Mouse (Mus musculus) kidney, postnatal 0 days (tissue): ENCODE measurements around the gene Gucy1a1. TPM values are rescaled to one million over a fixed set of nuclear protein-coding genes. Genes with fewer than 3 reads are reported as not detected.

Source experiments
- ATAC-seq: fragments of 200-750 bp; cut with Nextera tagmentation; replicated peaks from 2 replicates; pipeline ENCODE4 v1.8.0; 2017; ENCODE audit warnings: low read depth, moderate number of reproducible peaks, moderate TSS enrichment, moderate library complexity; ENCODE audit not compliant: low FRiP score
- DNase-seq: peaks from one replicate; pipeline ENCODE4 v3.0.0-alpha.2; 2016; ENCODE audit warnings: low spot score
- H3K27ac ChIP-seq: fragments of 300-500 bp; sonication (generic); 2 replicates; pipeline ENCODE4 v1.5.1; 2014; ENCODE audit warnings: mild to moderate bottlenecking
- H3K27me3 ChIP-seq: fragments of 300-500 bp; sonication (generic); 2 replicates; pipeline ENCODE4 v1.6.1; 2014; ENCODE audit warnings: low read length, mixed read lengths; ENCODE audit not compliant: insufficient read depth
- H3K36me3 ChIP-seq: fragments of 300-500 bp; sonication (generic); 2 replicates; pipeline ENCODE4 v1.6.1; 2014; ENCODE audit warnings: low read length, mixed read lengths; ENCODE audit not compliant: insufficient read depth
- H3K4me1 ChIP-seq: fragments of 300-500 bp; sonication (generic); replicated peaks from 2 replicates; pipeline ENCODE4 v1.6.1; 2014; ENCODE audit warnings: antibody characterized with exemption, low read length, mixed read lengths; ENCODE audit not compliant: insufficient read depth
- H3K4me2 ChIP-seq: fragments of 300-500 bp; sonication (generic); 2 replicates; pipeline ENCODE4 v1.6.1; 2014; ENCODE audit warnings: mild to moderate bottlenecking, low read length, moderate library complexity, mixed read lengths
- H3K4me3 ChIP-seq: fragments of 300-500 bp; sonication (generic); replicated peaks from 2 replicates; pipeline ENCODE4 v1.5.1; 2014; ENCODE audit warnings: low read depth, low read length
- H3K9ac ChIP-seq: fragments of 300-500 bp; sonication (generic); 2 replicates; pipeline ENCODE4 v1.6.1; 2014; ENCODE audit warnings: low read depth, low read length
- H3K9me3 ChIP-seq: fragments of 300-500 bp; sonication (generic); replicated peaks from 2 replicates; pipeline ENCODE4 v1.6.1; 2016; ENCODE audit warnings: low read length, inconsistent platforms, mixed read lengths
- CTCF ChIP-seq: IDR thresholded peaks from 2 replicates; pipeline ENCODE4 v1.5.1; 2016; ENCODE audit warnings: antibody characterized with exemption, low read depth, mild to moderate bottlenecking, moderate library complexity
- WGBS: fragments of 180-500 bp; shearing (Covaris S2); extraction: QIAGEN DNeasy Blood & Tissue Kit; methylation state at CpG from one replicate; pipeline ENCODE4 v1.1.7; 2014; 5-methylcytosine and 5-hydroxymethylcytosine counted together
- polyA plus RNA-seq: library from polyadenylated mRNA; unstranded; fragments of >200 nt; fragmentation: Nextera tagmentation; extraction: Ambion mirVana; gene quantifications from 2 replicates; pipeline ENCODE4 v1.2.1, GENCODE M21; 2015

The Gucy1a1 gene
- polyA plus RNA-seq, 1 experiment from 2014 or later: 72.5 TPM

- 80% methylated on average over 1 of the region's 1 CpGs for WGBS
- DNase-seq (no peak), ATAC-seq (no peak)
- no peak overlapping the region for H3K9ac ChIP-seq
- no peak overlapping the region for H3K4me2 ChIP-seq
- no peaks in the 10 kb centered on the region for H3K9me3 ChIP-seq
- H3K27ac ChIP-seq: no peak overlapping the region
- no peak for TF ChIP-seq CTCF
- no peaks in the 10 kb centered on the region for H3K36me3 ChIP-seq
- no peaks in the 10 kb centered on the region for H3K4me1 ChIP-seq
- H3K4me3 ChIP-seq: no peak overlapping the region
- no peaks in the 10 kb centered on the region for H3K27me3 ChIP-seq
These were observed 10.1 kb downstream of the Gucy1a1 start for GRCm38 (mm10) chr3:82135483-82135882.

- Histone ChIP-seq H3K27me3 (no peaks in the 10 kb centered on the region), H3K4me2 (no peak overlapping the region), H3K9ac (no peak overlapping the region), H3K4me3 (no peak overlapping the region), H3K4me1 (no peaks in the 10 kb centered on the region), H3K9me3 (no peaks in the 10 kb centered on the region), H3K36me3 (no peaks in the 10 kb centered on the region), H3K27ac (no peak overlapping the region)
- TF ChIP-seq CTCF: no peak
- ATAC-seq: no peak
- peak; percentile 61 for DNase-seq
- 45% methylated on average over 1 of the region's 1 CpGs for WGBS
These were observed 16.3 kb downstream of the Gucy1a1 start for GRCm38 (mm10) chr3:82129258-82129657.

GRCm38 (mm10) chr3:82124567-82124966 is 21.0 kb downstream of the Gucy1a1 start:
- Histone ChIP-seq H3K4me2 (no peak overlapping the region), H3K4me1 (no peaks in the 10 kb centered on the region), H3K9me3 (no peaks in the 10 kb centered on the region), H3K4me3 (no peak overlapping the region), H3K27ac (no peak overlapping the region), H3K27me3 (no peaks in the 10 kb centered on the region), H3K36me3 (no peaks in the 10 kb centered on the region), H3K9ac (no peak overlapping the region)
- TF ChIP-seq CTCF: no peak
- no peak for ATAC-seq
- DNase-seq: no peak
- WGBS: 70% methylated on average over 1 of the region's 1 CpGs

- Histone ChIP-seq H3K4me2 (no peak overlapping the region), H3K27me3 (no peaks in the 10 kb centered on the region), H3K4me3 (no peak overlapping the region), H3K36me3 (no peaks in the 10 kb centered on the region), H3K4me1 (no peaks in the 10 kb centered on the region), H3K9me3 (no peaks in the 10 kb centered on the region), H3K27ac (no peak overlapping the region), H3K9ac (no peak overlapping the region)
- DNase-seq (no peak), ATAC-seq (no peak)
- no peak for TF ChIP-seq CTCF
- 88% methylated on average over 1 of the region's 1 CpGs for WGBS
These were observed 26.7 kb downstream of the Gucy1a1 start for GRCm38 (mm10) chr3:82118916-82119315.

- H3K4me1 ChIP-seq: no peaks in the 10 kb centered on the region
These were observed 33.1 kb downstream of the Gucy1a1 start for GRCm38 (mm10) chr3:82112439-82112838.

GRCm38 (mm10) chr3:82111986-82112385 is 33.6 kb downstream of the Gucy1a1 start:
- Histone ChIP-seq H3K36me3 (peaks cover 3% of the 10 kb centered on the region; the same call in 1 of the 2 replicates), H3K27me3 (no peaks in the 10 kb centered on the region), H3K4me3 (no peak overlapping the region), H3K9ac (no peak overlapping the region), H3K4me2 (no peak overlapping the region), H3K9me3 (no peaks in the 10 kb centered on the region), H3K4me1 (no peaks in the 10 kb centered on the region), H3K27ac (peak overlapping the region; percentile 34; the same call in 1 of the 2 replicates)
- TF ChIP-seq CTCF: no peak
- DNase-seq (peak; percentile 32), ATAC-seq (no peak)
- WGBS: 60% methylated on average over 3 of the region's 3 CpGs

More at GRCm38 (mm10) chr3:82112439-82112838, 33.1 kb downstream of the Gucy1a1 start:
- DNase-seq (peak; percentile 48), ATAC-seq (no peak)
- Histone ChIP-seq H3K9ac (no peak overlapping the region), H3K36me3 (peaks cover 3% of the 10 kb centered on the region; the same call in 1 of the 2 replicates), H3K4me3 (no peak overlapping the region), H3K4me2 (no peak overlapping the region), H3K27me3 (no peaks in the 10 kb centered on the region), H3K27ac (peak overlapping the region; percentile 34; the same call in 1 of the 2 replicates), H3K9me3 (no peaks in the 10 kb centered on the region)
- 57% methylated on average over 2 of the region's 2 CpGs for WGBS
- TF ChIP-seq CTCF: no peak

GRCm38 (mm10) chr3:82108951-82109350 is 36.6 kb downstream of the Gucy1a1 start:
- ATAC-seq: no peak
- no peaks in the 10 kb centered on the region for H3K4me1 ChIP-seq
- H3K9me3 ChIP-seq: no peaks in the 10 kb centered on the region
- no peak overlapping the region for H3K9ac ChIP-seq
- H3K27ac ChIP-seq: no peak overlapping the region
- no peak for TF ChIP-seq CTCF
- no peak for DNase-seq
- WGBS: 92% methylated on average over 15 of the region's 15 CpGs
- H3K27me3 ChIP-seq: no peaks in the 10 kb centered on the region
- peaks cover 3% of the 10 kb centered on the region; the same call in 1 of the 2 replicates for H3K36me3 ChIP-seq
- H3K4me3 ChIP-seq: no peak overlapping the region
- H3K4me2 ChIP-seq: no peak overlapping the region
